Mouse (Mus musculus) inflammation-experienced regulatory T-cells (primary cell): Measurements from ENCODE around the gene Rhox4a2. TPM values are rescaled to one million over a fixed set of nuclear protein-coding genes. Genes with fewer than 3 reads are reported as not detected.

Source experiments
- polyA plus RNA-seq, 2 experiments: library from polyadenylated mRNA; unstranded; fragments of 100-300 nt; shearing (Covaris generic); gene quantifications; one replicate each; pipeline ENCODE4 v1.2.1; 2017

The Rhox4a2 gene
- polyA plus RNA-seq: under 1 TPM in 1 of 2 experiments, not detected in 1; 0.71 TPM

DNA sequence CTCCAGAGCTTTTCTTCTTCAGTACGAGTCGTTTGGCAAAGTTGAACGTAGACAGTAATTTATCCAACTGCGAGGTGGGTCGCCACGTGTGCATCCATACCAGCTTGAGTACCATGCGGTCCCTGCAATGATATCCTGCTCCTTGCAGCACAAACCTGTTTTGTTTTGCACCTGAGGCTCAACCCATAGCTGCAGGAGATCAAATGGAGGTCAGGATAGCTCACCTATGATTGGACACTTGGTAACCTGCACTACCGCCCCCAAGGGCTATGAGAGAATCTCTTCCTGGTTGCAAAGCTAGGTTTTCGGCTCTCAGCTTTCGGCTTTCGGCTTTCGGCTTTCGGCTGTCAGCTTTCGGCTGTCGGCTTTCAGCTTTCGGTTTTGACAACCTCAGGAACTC lies at the start of gene Rhox4a2:
TSS of gene Rhox4a2 (plus strand) at position 301 of the 400 bp plus-strand sequence.

DNA sequence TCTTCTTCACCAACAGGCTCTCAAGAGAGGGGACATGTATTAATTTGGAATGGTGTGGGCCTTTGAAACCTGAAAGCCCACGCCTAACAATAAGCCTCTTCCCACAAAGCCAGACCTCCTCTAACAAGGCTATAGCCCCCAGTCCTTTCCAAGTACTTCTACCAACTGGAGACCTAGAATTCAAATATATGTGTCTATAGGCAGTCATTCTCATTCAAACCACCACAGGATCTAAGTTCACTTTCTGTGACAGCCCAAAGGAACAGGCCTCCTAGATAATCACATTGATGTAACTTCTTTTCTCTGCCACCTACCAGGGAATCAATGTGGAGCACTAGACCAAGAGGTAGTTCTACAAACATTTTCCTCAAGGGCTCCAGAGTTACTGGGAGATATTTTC lies 10.9 kb upstream of the Rhox4a2 start, which contains the start of gene Rhox3a2:
TSS of gene Rhox3a2 (plus strand) at position 301 of the 400 bp plus-strand sequence.

DNA sequence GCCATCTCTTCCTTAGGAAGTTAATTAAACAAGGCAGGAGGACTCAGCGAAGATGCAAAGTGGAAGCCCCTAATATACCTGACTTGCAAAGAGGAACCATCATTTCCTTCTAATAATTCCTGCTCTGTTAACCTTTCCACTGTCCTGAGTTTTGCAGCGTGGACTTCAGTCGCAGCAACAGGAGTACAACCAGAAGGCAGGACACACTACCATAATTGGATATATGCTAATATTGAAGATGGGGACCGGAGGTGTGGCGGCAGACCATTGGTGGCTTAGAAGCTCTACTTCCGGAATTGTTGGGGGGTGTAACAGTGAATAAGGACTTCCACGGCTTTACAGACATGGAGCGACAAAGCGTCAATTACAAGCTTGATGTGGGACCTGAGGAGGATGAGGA lies 21.1 kb downstream of the Rhox4a2 start, which contains the start of gene Rhox2b:
TSS of gene Rhox2b (plus strand) at position 301 of the 400 bp plus-strand sequence.

DNA sequence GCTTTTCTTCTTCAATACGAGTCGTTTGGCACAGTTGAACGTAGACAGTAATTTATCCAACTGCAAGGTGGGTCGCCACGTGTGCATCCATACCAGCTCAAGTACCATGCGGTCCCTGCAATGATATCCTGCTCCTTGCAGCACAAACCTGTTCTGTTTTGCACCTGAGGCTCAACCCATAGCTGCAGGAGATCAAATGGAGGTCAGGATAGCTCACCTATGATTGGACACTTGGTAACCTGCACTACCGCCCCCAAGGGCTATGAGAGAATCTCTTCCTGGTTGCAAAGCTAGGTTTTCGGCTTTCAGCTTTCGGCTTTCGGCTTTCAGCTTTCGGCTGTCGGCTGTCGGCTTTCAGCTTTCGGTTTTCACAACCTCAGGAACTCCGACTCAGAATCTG lies 41.5 kb downstream of the Rhox4a2 start, which contains the start of gene Rhox4b:
TSS of gene Rhox4b (plus strand) at position 301 of the 400 bp plus-strand sequence.

Other genes starting within 250 kb of the Rhox4a2 start
- under 1 TPM; 0.20 to 0.21 TPM for gene Akap14, start 222.0 kb upstream of the Rhox4a2 start, polyA plus RNA-seq
- 100 to 1,000 TPM; 204 to 213 TPM for gene Ndufa1, start 199.7 kb upstream of the Rhox4a2 start, polyA plus RNA-seq
- gene Rnf113a1, start 199.6 kb upstream of the Rhox4a2 start, polyA plus RNA-seq: 10 to 100 TPM in 1 of 2 experiments, 1 to 10 TPM in 1; 7.4 to 12.5 TPM
- not detected for gene Gm9, start 179.8 kb upstream of the Rhox4a2 start, polyA plus RNA-seq
- under 1 TPM in 1 of 2 experiments, not detected in 1; 0.54 TPM for gene Rhox1, start 168.6 kb upstream of the Rhox4a2 start, polyA plus RNA-seq
- not detected for gene Rhox2a, start 145.9 kb upstream of the Rhox4a2 start, polyA plus RNA-seq
- not detected for gene Rhox3a, start 140.9 kb upstream of the Rhox4a2 start, polyA plus RNA-seq
- gene Rhox4a, start 125.5 kb upstream of the Rhox4a2 start, polyA plus RNA-seq: not detected
- not detected for gene Rhox3a2, start 10.8 kb upstream of the Rhox4a2 start, polyA plus RNA-seq
- not detected for gene Rhox2b, start 21.2 kb downstream of the Rhox4a2 start, polyA plus RNA-seq
- gene Rhox4b, start 41.6 kb downstream of the Rhox4a2 start, polyA plus RNA-seq: 1 to 10 TPM in 1 of 2 experiments, not detected in 1; 1.8 TPM
- gene Rhox2c, start 62.8 kb downstream of the Rhox4a2 start, polyA plus RNA-seq: not detected
- gene Rhox3c, start 67.7 kb downstream of the Rhox4a2 start, polyA plus RNA-seq: 1 to 10 TPM in 1 of 2 experiments, not detected in 1; 1.5 TPM
- gene Rhox4c, start 89.5 kb downstream of the Rhox4a2 start, polyA plus RNA-seq: under 1 TPM in 1 of 2 experiments, not detected in 1; 0.10 TPM
- not detected for gene Rhox2d, start 102.6 kb downstream of the Rhox4a2 start, polyA plus RNA-seq
- under 1 TPM; 0.34 to 0.47 TPM for gene Rhox4d, start 123.5 kb downstream of the Rhox4a2 start, polyA plus RNA-seq
- not detected for gene Rhox2e, start 139.6 kb downstream of the Rhox4a2 start, polyA plus RNA-seq
- gene Rhox3e, start 151.2 kb downstream of the Rhox4a2 start, polyA plus RNA-seq: not detected
- gene Rhox4e, start 166.6 kb downstream of the Rhox4a2 start, polyA plus RNA-seq: 1 to 10 TPM in 1 of 2 experiments, under 1 TPM in 1; 0.35 to 2.6 TPM
- gene Rhox2f, start 180.6 kb downstream of the Rhox4a2 start, polyA plus RNA-seq: not detected
- gene Rhox3f, start 190.1 kb downstream of the Rhox4a2 start, polyA plus RNA-seq: not detected
- gene Rhox4f, start 216.9 kb downstream of the Rhox4a2 start, polyA plus RNA-seq: not detected
- not detected for gene Rhox3g, start 237.8 kb downstream of the Rhox4a2 start, polyA plus RNA-seq